Mouse (Mus musculus) mouse trophoblast stem cell (cell line): Measurements from ENCODE around the gene Twnk.
"Not testable (repeated sequence)": the region's sequence is repeated elsewhere in the genome, so short reads cannot be mapped to it uniquely, and the experiment has no call there.

ENCODE experiments used
- in situ Hi-C, 2 experiments: fragments of 300-500 bp; cut with MseI, MboI; formaldehyde crosslinking; loops; 2 replicates in 1 of 2; 3 replicates in 1 of 2; pipeline ENCODE4 v1.15.1; 2025

The Twnk gene

GRCm38 (mm10) chr19:45025937-45026568 lies 20.6 kb downstream of the Twnk start:
- in situ Hi-C loops, result no loop called here

DNA sequence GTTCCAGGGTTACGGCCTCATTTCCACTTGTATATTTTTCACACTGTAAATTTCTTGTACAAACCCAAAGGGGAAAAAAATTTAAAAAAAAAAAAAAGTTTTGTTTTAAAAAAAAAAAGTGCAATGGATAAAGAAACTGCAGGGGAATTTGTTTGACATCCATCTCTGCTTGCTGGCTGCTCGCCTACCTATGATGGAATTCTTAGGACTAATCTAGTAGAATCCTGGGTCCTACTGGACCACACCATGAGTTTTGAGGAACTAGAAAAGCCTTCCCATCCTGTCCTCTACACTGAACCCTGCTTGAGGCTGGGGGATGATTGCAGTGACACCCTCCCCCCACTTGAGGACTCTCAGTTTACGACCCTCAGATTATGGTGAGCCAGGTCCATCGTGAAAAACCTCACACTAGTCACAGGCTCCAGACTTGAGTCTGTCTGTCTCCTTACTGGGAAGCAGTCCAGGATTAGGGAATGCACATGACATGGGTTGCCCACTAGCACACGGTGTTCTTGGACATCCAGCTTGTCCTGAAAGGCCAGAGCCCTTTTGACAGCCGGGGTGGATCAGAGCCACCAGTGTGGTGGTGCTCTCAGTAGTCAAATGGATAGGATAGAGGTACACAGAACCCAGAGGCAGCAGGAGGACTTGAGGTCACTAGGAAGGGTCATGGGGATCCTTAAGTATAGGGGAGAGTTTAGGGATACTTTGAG lies 21.7 kb downstream of the Twnk start:
- in situ Hi-C loops, result no loop called here

- in situ Hi-C loops, result no loop called here
Measured at GRCm38 (mm10) chr19:45027848-45028247, 22.4 kb downstream of the Twnk start.

DNA sequence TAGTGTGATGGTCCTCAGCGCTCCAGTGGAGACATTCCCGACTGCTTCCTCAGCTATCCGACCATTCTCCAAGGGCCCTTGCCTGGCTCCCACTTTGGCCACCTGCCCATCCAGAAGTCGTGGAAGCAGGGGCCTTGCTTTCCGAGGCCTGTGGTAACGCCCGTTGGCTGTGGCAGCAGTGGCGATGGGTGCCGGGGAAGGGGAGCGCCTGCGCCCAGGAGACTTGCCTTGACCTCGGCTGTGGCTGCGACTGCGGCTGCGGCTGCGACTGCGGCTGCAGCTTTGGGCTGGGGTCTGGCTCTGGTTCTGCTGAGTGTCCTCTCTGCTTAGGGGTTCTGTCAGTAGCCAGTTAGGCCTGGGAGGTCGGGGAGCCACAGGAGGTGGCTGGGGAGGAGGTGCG lies 23.3 kb downstream of the Twnk start:
- in situ Hi-C loops, result no loop called here

- in situ Hi-C loops, result no loop called here
Measured at GRCm38 (mm10) chr19:45029571-45029970, 24.1 kb downstream of the Twnk start.

GRCm38 (mm10) chr19:45030111-45030510 lies 24.6 kb downstream of the Twnk start:
- in situ Hi-C loops, result no loop called here

DNA sequence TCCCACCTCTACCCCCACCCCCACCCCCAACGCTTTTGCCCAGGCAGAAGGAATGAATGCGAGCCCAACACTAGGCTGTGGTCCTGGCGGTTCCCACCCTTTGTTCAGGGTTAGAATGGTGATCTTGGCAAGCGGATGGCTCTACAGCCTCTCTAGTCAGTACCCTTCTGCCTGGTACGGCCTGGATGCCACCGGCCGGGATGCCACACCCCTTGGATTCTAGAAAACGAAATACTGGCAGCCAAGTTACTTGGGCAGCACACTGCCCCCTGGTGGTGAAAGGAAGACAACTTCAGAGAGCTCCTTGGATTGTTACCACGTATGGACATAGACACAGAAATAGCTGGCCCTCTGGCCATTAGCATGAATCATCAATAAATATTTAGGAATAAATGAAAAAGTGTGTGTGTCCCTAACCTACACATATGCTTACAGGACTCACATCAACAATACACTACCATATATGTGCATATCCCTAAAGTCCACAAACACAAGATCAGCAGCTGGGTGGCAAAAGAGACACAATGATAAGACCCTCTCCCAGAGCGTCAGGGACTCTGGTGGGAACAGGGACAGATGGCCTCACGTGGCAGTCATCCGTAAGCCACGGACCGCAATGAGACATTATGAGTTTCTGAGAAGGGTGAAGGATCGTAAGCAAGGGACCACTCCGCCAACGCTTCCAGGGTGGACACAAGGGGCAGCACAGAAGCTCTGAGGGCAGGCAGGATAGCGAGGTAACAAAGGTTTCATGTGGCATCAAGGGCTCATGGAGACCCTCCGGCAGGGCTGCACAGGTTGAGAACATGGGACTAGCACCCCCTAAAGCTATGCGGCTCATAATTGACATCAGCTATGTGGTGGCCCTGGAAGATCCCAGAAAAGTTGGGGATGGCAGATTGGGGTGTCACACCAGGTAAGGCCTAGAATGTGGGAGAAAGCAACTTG lies 25.6 kb downstream of the Twnk start:
- in situ Hi-C loops, result no loop called here

DNA sequence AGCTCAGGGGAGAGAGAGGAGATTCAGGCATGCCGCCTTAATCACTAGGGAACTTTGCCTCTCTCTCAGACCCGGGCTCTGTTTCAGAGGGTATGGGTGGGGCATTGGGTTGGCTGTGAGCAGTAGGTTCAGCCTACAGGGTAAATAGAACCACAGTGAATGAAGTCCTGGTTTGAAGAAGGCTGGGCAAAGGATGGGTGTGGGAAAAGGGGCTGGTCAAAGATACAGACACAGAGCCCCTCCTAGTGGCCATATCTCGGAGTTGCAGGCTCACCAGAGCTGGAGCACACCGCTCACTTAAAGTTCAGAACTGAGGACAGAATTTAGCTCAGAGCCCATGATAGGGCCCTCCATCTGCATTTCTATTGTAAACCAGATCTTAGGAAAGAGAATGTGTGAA lies 26.3 kb downstream of the Twnk start:
- in situ Hi-C loops, result no loop called here

GRCm38 (mm10) chr19:45032570-45033332 lies 27.3 kb downstream of the Twnk start:
- in situ Hi-C loops, result no loop called here

GRCm38 (mm10) chr19:45036867-45037266 lies 31.4 kb downstream of the Twnk start:
- in situ Hi-C loops, result no loop called here

DNA sequence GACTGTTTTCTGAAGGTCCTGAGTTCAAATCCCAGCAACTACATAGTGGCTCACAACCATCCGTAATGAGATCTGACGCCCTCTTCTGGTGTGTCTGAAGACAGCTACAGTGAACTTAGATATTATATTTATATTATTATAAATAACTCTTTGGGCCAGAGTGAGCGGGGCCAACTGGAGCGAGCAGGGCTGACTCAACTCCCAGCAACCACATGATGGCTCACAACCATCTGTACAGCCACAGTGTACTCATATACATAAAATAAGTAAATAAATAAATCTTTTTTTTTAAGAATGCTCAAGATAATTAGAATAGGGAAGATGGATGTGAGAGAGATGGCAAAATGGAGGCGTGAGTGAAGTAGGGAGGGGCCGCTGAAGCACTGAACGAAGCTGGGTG lies 32.7 kb downstream of the Twnk start:
- in situ Hi-C loops, result not testable (repeated sequence)

DNA sequence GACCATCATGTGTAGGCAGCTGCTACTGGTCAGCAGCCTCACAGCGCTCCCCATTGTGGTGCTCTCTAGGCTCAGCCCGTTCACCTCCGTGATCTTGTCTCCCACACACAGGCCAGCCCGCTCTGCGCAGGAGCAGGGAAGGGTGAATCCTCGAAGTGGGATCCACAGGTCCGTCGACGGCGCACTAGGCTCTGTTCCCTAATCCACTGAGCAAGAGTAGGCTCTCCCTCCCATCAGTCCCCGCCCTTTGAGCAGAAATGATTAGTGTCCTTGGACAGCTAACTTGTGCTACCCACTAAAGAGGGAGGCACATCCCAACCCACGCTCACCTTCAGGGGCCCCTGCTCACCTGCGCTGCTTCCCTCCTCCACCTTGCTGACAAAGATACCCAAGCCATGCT lies 34.8 kb downstream of the Twnk start:
- in situ Hi-C loops, result no loop called here

DNA sequence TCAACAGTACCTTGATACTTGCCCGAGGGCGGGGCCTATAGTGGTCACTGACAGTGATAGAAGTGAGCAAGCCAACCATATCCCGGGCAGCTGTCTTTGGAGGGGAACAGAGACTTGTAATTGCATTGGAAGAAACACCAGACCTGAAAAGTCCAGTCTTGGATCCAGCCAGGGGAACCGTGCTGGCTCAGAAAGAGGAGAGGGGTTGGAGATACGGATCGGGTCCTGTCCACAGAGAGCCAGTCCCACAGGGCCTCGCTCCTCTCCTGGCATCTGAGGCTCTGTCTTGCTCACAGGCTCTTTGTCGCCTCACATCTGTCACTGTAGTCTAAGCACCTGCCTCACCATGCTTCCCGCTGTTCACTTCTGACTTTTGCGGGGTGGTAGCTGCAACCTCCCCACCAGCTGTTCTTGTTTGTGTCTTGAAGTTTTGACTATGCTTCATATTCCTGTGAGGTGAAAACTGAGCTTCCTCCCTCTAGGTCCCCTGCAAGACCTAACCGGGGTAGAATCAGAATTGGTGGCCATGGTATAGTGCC lies 39.0 kb downstream of the Twnk start:
- in situ Hi-C loops, result no loop called here

GRCm38 (mm10) chr19:45045236-45045635 lies 39.8 kb downstream of the Twnk start:
- in situ Hi-C loops, result no loop called here

DNA sequence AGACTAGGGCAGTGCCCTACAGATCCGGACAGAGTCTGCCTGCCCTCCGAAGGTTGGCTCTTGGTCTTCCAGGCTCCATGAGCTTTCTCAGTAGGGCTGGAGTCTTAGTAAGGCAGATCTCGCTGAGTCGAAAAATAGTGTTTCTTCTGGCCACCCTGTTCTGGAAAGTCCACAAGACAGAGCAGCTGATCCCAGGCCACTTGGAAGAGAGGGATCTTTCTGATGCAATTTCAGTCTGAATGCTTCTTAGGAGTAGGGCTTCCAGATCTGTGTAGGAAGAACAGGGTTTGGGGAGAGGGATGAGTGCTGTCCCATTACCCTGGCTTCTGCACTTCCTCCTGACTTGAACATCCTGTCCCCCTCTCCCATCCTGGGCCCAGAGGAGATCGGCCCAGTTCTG lies 40.2 kb downstream of the Twnk start, which contains the start of gene Pdzd7:
Gene Pdzd7, minus strand, starts transcription at position 67 of the 400 bp plus-strand sequence.
- in situ Hi-C loops, result no loop called here

DNA sequence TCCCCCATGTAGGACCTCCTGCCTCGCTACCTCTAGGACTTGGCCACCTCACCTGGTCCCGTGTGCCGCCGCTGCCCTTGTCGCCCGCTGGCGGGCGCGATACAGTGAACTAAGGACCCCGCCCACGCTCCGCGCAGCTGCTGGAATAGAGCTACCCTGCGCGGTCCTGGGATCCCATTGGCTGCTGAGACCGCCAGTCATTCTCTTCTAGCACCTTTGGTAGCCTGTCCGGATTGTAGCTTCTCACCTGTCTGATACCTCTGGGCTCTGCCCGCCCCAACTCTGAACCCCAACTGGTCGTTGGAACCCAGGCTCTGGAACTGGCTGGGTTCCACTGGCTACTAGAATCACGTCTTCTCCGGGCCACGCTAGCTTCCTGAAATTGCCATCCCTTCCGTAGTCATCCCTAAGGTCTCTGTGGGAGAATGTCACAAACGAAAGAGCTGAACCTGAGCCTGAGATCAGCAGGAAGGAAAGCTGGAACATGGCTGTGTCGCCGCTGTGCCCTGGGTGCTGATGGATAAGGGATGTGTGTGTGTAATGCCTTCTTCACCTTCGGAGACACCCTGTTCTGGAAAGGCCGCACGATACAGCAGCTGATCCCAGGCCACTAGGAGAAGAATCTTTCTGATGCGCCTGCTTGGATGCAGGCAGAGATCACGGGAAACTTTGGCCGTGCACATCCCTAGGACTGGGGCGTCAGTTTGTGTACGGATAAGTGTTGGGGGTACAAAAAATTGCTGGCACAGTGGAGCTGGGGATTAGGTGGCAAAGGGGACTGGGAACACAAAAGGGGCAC lies 41.3 kb downstream of the Twnk start:
- in situ Hi-C loops, result no loop called here

DNA sequence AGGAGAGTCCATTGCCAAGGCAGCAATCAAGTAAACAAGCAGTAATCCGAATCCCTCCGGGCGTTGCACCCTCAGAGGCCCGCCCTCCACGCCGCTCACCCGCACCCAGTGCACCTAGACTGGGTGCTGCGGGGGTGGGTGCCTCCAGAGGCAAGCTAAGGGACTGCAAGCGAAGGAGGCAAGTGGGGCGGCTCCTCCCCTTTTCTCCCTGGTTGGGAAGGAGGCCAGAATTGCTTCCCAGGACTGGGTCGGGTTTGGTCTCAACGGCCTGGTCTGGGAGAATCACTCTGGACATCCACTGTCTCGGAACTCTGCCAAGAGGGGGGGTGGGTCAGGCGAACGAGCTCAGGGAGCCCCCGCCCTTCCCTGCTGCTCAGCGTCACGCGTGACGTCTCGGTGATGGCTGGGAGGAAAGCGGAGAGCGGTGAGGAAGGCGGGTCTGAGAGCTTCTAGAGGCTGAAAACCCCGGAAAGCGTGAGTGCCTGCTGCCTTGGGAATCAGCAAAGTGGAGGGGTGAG lies 42.0 kb downstream of the Twnk start, which contains the start of gene Sfxn3:
Gene Sfxn3, plus strand, starts transcription at position 87 of the 518 bp plus-strand sequence.
- in situ Hi-C loops, result no loop called here

DNA sequence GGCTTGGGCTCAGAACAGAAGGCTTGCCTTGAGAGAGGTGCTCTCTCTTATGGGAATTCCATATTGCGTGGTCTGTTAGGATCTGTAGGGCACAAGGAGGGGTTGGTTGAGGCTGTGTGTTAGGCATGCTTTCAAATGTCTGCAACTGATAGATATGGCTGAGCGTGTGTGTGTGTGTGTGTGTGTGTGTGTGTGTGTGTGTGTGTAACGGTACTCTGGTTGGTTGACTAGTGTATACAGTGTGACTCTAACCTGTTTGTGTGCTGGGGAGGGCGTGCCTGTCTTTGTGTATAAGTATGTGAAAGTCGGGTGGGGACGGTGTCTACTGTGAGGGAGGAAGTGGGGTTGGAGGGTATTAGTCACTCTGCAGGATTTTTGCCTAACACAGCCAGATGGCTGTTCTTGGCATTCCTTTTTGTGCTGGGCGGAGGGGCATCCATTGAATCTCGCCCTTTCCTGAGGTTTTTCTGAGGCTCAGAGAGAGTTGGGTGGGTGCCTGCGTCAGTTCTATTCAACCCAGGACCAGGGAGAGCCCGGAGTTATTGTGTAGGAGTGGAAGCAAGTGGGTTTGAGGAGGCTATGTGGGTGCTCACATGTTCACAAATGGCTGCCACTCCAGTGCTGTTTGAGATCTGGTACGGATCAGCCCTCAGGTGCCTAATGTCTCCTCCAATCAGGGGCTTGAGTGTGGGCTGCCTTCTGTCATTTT lies 42.6 kb downstream of the Twnk start:
- in situ Hi-C loops, result no loop called here

- in situ Hi-C loops, result no loop called here
Measured at GRCm38 (mm10) chr19:45048644-45049365, 43.3 kb downstream of the Twnk start.
